Mouse (Mus musculus) adipocyte (in vitro differentiated cells): ENCODE data around the gene Rad23a.

Experiments used
- DNase-seq: peaks from one replicate; pipeline ENCODE4 v3.0.0-alpha.2; 2016; ENCODE audit warnings: low spot score

Gene Rad23a

GRCm38 (mm10) chr8:84813059-84813458 lies 27.4 kb downstream of the Rad23a start:
- peak; percentile 91 for DNase-seq

DNA sequence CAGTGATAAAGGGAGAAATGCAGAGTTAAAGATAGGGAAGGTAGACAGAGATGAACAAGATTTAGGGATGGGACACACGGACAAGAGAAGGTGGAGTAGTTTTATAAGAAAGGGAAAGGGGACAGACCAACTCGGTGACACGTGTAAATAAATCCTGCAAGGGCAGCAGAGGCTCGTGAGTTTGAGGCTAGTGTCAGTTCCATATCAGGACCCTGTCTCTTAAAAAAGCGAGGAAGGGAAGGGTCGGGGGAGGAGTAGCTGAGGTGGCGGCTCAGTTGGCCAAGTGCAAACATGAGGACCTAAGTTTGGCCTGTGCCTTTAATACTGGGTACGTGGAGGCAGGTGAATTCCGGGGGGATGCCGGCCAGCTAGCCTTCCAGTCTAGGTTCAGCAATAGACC lies 29.2 kb downstream of the Rad23a start:
- no peak for DNase-seq

DNA sequence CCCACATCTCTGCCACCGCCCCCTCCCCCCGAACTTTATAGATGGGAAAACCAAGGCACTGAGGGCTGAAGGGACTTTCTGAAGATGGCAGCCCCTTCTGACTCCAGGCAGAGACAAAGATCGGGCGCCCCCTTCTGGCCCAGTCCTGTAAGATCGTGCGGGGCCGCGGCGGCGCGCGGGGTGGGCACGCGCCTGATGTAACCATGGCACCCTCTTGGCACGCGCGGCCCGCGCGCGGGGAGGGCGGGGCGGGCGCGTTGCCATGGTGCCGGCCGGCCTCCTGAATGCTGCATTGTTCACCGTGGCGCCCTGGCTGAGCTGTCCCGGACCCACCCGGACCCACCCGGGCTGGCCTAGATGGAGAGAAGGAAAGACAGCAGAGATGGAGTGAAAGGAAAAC lies 29.6 kb downstream of the Rad23a start:
- DNase-seq, result peak; percentile 82

- no peak for DNase-seq
These were observed 30.6 kb downstream of the Rad23a start for GRCm38 (mm10) chr8:84809941-84810280.

DNA sequence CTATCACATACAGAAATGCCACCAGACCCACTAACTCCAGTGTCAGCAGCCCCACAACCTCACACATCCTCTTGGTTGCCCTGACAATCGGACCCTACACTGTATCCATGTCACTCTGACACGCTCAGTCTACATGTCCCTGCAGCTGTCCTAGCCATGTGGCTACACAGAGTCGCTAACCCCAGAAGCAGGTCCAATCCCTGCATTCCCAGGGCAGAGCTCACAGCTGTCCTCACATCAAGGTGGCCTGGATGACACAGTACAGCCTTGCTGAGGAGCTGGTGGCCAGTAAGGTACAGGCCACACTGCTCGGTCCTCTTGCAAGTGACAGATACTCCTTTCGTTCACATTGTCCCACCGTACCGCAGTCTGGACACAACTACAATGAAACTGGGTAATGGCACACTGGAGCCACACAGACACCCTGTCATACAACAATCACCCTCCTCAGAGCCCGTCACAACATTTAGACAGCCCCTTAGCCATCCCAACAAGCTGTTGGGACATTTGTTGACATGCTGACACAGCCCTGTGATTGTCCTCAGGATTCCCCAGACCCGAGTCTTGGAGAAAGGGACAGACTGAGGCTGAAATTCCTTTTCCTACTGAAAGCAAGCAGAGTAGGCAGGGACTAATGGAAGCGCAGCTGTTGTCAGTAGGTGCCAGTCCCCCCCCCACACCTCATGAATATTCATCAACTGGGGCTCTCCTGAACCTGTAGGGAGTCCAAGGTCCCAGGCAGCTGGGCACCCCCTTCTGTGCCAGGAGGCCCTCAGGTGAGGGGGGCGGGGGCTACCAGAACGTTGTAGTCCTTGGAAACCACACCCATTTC lies 31.1 kb downstream of the Rad23a start:
- no peak for DNase-seq

- no peak for DNase-seq
These were observed 34.4 kb downstream of the Rad23a start for GRCm38 (mm10) chr8:84806031-84806430.

- peak; percentile 73 for DNase-seq
These were observed 40.2 kb downstream of the Rad23a start, which contains the start of gene Nfix for GRCm38 (mm10) chr8:84799999-84800831. TSS of gene Nfix (minus strand) at chr8:84800344.

DNA sequence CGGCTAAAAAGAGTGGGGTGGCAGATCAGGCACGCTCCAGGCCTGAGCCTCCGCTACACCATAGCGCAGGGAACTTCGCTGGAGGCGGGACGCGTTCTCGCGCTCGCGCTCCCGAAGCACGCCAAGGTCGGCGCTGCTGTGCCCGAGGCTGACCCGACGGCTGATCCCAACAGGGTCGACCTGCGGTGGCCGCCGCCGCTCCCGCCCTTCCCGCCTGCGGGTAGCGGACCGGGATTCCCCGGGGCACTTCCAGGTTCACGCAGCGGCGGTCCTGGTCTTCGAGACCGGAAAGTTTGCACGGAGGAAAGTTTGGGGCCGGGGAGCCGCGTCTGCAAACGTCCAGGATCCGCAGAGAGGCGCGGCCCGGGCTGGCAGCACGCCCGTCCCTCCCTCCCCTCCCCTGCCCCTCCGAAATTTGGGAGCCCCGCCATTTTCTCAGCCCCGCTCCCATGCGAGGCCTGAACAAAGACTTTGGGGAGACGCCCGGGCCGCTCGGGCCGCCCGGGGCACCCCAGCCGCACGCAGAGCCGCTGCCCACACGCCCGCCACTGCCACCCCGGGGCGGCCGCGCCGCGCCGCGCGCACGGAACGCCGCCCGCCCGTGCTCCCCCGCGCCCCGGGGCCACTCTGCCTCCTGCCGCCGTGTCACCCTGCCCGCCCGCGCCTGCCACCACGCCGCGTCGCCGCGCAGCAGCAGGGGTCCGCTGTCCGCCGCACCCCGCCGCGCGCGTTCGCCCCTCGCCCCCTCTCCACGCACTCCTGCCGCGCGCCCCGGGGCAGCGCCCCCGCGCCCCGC lies 41.1 kb downstream of the Rad23a start:
- peak; percentile 71 for DNase-seq

DNA sequence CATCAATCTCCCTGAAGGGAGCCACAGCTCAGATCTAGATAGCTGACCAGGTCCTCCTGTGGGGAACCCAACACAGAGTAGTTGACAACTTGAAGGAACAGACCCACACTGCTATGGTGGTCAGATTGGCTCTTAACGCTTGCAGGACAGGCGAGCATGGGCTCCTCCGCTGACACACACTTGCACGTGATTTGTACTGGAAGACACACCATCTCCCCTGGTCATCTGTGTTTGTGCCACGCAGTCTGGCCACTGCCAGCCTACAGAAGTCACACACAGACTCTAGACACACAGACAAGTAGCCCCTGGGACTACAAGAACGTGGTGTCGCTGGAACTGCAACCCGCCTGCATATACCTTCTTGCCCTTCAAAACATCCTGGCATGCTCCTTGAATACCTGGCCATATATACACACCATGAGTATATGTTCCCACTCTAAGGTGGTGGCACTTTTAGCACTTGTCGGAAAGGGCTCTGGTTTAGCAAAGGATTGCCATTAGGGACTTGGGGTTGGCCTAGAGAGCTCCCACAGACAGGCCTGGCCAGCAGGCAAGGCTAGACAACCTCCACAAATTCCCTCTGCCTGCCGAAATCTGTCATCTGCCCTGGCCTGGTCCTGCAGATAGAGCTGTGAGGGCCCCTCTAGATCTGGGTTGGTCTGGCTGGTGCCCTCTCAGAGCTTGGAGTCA lies 41.9 kb downstream of the Rad23a start:
- DNase-seq, result no peak

- DNase-seq, result no peak
These were observed 42.5 kb downstream of the Rad23a start for GRCm38 (mm10) chr8:84797971-84798370.

DNA sequence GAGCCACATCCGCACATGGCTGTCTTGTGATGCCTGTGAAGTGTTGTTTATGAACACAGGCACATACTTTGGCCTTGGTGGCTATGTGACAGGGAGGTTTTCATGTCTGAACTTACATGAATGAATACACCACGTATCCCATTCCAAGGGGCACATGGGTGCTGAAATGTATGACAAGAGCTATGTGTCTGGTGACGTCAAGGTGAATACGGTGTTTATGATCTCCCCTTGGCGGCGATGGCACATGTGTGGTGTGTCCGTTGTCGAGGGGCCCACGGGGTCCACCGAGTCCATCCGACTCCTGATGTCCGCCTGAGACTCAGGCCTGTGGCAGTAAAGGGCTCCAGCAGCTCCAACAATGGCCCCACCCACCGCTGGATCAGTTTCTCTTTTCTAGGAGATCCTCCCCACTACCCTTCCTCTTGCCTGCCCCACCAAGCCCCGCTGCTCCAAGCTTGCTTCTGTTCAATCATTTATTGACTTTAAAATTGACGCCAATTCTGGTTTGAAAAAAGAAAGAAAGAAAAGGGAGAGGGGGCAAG lies 43.1 kb downstream of the Rad23a start:
- no peak for DNase-seq

DNA sequence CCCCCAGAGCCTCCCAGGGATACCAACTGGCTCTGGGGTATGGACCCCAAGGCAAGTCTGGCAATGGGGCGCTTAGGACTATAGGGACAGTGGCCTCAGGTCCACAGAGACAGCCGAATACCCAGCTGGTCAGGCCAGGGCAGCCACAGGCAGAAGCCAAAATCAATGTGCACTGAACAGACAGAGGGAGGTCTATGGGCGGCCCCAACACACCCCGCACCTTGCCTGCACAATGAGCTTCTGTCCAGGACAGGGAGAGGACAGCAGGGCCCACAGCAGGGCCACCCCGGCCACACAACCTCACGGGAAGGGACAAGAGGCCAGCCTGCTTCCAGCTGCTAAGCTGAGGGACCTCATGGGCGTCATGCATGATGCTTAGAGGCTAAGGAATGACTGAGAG lies 46.0 kb downstream of the Rad23a start:
- no peak for DNase-seq

- DNase-seq, result peak; percentile 84
These were observed 46.5 kb downstream of the Rad23a start for GRCm38 (mm10) chr8:84793791-84794485.

GRCm38 (mm10) chr8:84793134-84793533 lies 47.3 kb downstream of the Rad23a start:
- no peak for DNase-seq

DNA sequence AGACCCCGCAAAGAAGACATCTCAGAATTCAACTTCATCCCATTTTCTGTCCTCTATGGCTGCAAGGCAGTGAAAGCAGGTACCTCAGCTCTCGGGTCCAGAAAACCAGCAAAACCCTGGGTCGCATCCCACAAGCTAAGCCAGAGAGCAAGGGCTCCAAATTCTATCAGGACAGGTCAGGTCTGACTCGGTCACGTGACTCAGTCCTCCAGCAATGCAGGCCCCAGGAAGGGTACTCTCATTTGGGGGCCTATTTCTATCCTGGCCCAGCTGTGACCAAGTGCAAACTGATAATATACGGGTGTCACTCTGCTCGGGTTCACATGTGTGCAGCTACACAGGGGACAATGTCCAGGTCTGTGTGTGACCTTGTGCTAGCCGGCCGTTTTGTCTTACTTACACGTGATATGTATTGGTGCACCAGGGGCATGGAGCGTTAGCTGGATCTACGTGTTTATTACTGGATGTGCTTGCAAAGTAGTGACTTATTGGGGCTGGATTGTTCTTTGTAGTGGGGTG lies 48.0 kb downstream of the Rad23a start:
- DNase-seq, result no peak

- DNase-seq, result no peak
These were observed 49.9 kb downstream of the Rad23a start for GRCm38 (mm10) chr8:84790537-84790936.

DNA sequence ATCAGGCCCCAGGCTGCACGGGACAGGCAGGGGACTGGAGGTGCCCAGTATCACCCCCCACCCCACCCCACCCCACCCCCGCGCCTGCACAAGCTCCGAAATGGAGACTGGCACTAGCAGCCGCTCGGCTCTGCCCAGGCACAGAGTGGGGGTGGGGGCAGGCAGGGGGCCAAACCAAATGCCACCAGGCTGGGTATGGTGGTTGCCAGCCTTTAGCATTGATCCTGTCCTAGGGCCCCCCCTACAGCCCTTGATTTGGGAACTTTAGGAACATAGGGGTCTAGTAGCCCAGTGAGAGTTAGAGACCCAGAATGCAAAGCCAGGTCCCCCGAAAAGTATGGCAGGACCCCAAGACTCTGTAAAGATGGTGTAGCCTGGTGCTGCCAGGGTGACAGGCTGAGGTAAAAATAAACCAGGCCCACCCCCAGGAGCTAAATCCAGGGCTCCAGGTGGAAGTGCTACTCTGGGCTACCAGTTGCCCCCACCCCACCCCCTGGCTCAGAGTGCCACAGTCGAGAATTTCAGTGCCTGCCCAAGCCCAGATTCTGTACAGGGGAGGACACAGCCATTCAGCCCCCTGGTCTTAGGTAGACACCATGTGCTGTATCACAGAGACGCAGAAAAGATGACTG lies 50.5 kb downstream of the Rad23a start:
- no peak for DNase-seq

DNA sequence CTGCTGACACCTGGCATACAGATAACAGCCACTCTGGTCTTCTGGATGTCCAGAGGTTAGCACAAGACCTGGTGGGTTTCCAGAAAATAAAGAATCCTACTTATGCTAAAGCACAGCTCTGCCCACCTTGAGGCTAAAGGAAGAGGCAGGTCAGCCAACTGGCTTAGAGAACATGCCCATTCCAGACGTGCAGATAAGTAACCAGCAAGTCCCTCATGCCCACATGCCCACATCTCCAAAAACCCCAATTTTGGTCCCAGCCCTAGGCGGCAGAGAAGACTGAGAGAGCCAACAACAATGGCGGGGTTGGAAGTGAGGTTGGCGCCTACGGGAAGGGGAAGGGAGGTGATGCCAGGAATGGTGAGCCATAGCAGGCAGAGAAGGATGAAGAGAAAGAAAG lies 51.1 kb downstream of the Rad23a start:
- no peak for DNase-seq

- peak; percentile 58 for DNase-seq
These were observed 51.6 kb downstream of the Rad23a start for GRCm38 (mm10) chr8:84788896-84789295.
